Mouse (Mus musculus) testis, adult 2 months (tissue): ENCODE data around the gene Foxf1.

Source experiments
- CTCF ChIP-seq: fragments of 200-500 bp; IDR thresholded peaks from 2 replicates; pipeline ENCODE4 v1.5.1; 2012; ENCODE audit warnings: low read depth, mild to moderate bottlenecking, inconsistent platforms, low read length, moderate library complexity; ENCODE audit not compliant: control insufficient read depth, insufficient read depth, insufficient replicate concordance
- POLR2A ChIP-seq: fragments of 200-500 bp; IDR thresholded peaks from 2 replicates; pipeline ENCODE4 v1.6.1; 2012; ENCODE audit warnings: low read depth, mild to moderate bottlenecking, inconsistent platforms, low read length, moderate library complexity; ENCODE audit not compliant: control insufficient read depth

GRCm38 (mm10) chr8:121117906-121118305, 33.7 kb downstream of the Foxf1 start:
- TF ChIP-seq CTCF (no peak), POLR2A (no peak)
